Mouse (Mus musculus) common myeloid progenitor, adult 5-6 weeks (primary cell): ENCODE results near the gene Cacnb2. TPM values are rescaled to one million over a fixed set of nuclear protein-coding genes. Genes with fewer than 3 reads are reported as not detected.

Experiments
- ATAC-seq: replicated peaks from 2 replicates; pipeline ENCODE4 v1.8.0; 2016; ENCODE audit warnings: low read depth, mild to moderate bottlenecking, moderate TSS enrichment, inconsistent platforms; ENCODE audit not compliant: poor library complexity, severe bottlenecking
- total RNA-seq: library from RNA; stranded (forward); fragments of 200-1000, 187-1606 nt; gene quantifications from 2 replicates; pipeline ENCODE4 v1.2.3, GENCODE M21; 2017

The Cacnb2 gene
- total RNA-seq, 1 experiment from 2014 or later: 8.5 TPM

- ATAC-seq: peak; percentile 98
These were observed 248.5 kb downstream of the Cacnb2 start for GRCm38 (mm10) chr2:14851383-14851782.

GRCm38 (mm10) chr2:14854054-14854453 is 251.2 kb downstream of the Cacnb2 start:
- no peak for ATAC-seq

- ATAC-seq: no peak
These were observed 255.4 kb downstream of the Cacnb2 start for GRCm38 (mm10) chr2:14858301-14858700.

GRCm38 (mm10) chr2:14860350-14860749 is 257.5 kb downstream of the Cacnb2 start:
- no peak for ATAC-seq

- ATAC-seq: no peak
These were observed 258.7 kb downstream of the Cacnb2 start for GRCm38 (mm10) chr2:14861613-14862012.

GRCm38 (mm10) chr2:14862981-14863380 is 260.1 kb downstream of the Cacnb2 start:
- ATAC-seq: no peak

- ATAC-seq: no peak
These were observed 270.2 kb downstream of the Cacnb2 start for GRCm38 (mm10) chr2:14873116-14873515.

- no peak for ATAC-seq
These were observed 270.9 kb downstream of the Cacnb2 start for GRCm38 (mm10) chr2:14873701-14874181.

GRCm38 (mm10) chr2:14874281-14875037 is 271.6 kb downstream of the Cacnb2 start:
- ATAC-seq: no peak

- ATAC-seq: no peak
These were observed 272.2 kb downstream of the Cacnb2 start for GRCm38 (mm10) chr2:14875121-14875520.

- no peak for ATAC-seq
These were observed 272.7 kb downstream of the Cacnb2 start for GRCm38 (mm10) chr2:14875616-14876015.

- ATAC-seq: no peak
These were observed 276.1 kb downstream of the Cacnb2 start for GRCm38 (mm10) chr2:14878953-14879352.

- ATAC-seq: no peak
These were observed 280.6 kb downstream of the Cacnb2 start for GRCm38 (mm10) chr2:14883460-14883859.

- ATAC-seq: peak; percentile 84
These were observed 285.7 kb downstream of the Cacnb2 start for GRCm38 (mm10) chr2:14888406-14889195.

GRCm38 (mm10) chr2:14903837-14904236 is 300.9 kb downstream of the Cacnb2 start:
- no peak for ATAC-seq

GRCm38 (mm10) chr2:14904865-14905264 is 302.0 kb downstream of the Cacnb2 start:
- ATAC-seq: no peak

GRCm38 (mm10) chr2:14907124-14907925 is 304.4 kb downstream of the Cacnb2 start:
- ATAC-seq: no peak

- ATAC-seq: no peak
These were observed 314.8 kb downstream of the Cacnb2 start for GRCm38 (mm10) chr2:14917585-14918247.

GRCm38 (mm10) chr2:14929866-14930265 is 327.0 kb downstream of the Cacnb2 start:
- no peak for ATAC-seq

- no peak for ATAC-seq
These were observed 329.1 kb downstream of the Cacnb2 start for GRCm38 (mm10) chr2:14931968-14932367.
